Mouse (Mus musculus): Measurements from ENCODE around the gene B3gnt9.

Gene B3gnt9

GRCm38 (mm10) chr8:105217926-105218522 is 36.9 kb downstream of the B3gnt9 start:
- no peak for DNase-seq (ENCODE audit: extremely low spot score, low spot score)

DNA sequence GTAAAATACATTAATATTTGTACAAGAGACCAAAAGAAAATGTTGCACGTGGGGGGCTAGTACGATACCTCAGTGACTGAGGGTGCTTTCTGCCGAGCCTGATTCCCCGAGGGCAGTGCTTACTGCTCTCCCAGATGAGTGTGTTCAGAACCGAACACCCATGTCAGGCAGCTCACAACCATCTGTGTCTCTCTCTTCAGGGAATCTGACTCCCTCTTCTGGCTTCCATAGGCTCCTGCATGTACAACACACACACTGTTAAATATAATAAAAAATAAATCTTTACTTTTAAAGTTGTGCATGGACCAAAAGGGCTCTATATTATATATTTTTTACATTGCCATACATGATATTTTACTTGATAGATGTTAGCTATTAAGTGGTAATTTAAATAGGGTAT is 40.8 kb downstream of the B3gnt9 start:
- DNase-seq (ENCODE audit: extremely low spot score, low spot score): no peak

- no peak for DNase-seq (ENCODE audit: extremely low spot score, low spot score)
Observed at GRCm38 (mm10) chr8:105209153-105210110, 45.5 kb downstream of the B3gnt9 start.

DNA sequence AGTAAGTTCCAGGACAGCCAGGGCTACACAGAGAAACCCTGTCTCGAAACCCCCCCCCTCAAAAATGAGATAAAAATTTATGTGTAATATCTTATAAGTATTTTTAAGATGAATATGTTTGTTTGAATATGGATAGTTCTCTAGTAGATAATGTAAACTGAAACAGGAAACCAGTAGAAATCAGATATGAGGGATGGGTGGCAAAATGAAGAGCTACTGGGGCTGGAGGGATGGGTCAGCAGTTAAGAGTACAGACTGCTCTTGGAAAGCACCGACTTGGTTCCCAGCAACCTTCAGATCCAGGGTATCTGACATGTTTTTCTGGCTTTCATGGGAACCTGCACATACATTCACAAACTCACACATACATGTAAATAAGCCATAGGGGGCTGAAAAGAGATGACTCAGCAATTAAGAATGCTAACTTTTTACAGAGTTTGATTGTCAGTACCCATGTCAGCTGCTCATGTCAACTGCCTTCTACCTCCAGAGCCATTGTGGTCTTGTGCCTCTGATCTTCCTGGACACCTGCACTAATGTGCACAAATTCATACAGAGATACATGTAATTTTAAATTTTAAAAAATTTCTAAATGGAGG is 47.2 kb downstream of the B3gnt9 start:
- no peak for DNase-seq (ENCODE audit: extremely low spot score, low spot score)

GRCm38 (mm10) chr8:105206766-105207275 is 48.1 kb downstream of the B3gnt9 start:
- DNase-seq (ENCODE audit: extremely low spot score, low spot score): no peak

- DNase-seq (ENCODE audit: extremely low spot score, low spot score): no peak
Observed at GRCm38 (mm10) chr8:105205748-105206147, 49.2 kb downstream of the B3gnt9 start.

All from neural tube, embryonic 10.5 days (tissue).